22 mouse cellular contexts compared by ENCODE assay signal in genomic region chr16:61990397-61991070, GRCm38 (mm10).
A peak's percentile ranks its signal among the peaks of the same experiment; 100 is the strongest.
DNase-seq lines count a peak whose midpoint lies in the region; ATAC-seq lines count a peak whose summit lies in the region.
"Had no signal": no experiment of that assay in that cellular context is flagged by ENCODE, and none has a peak within 500 bp of the region (broad histone marks: within the 10 kb centered on the region; RNA-seq: fewer than 3 reads in every experiment).

No protein-coding gene starts in this region.

- H3K4me1 ChIP-seq in hindbrain, embryonic 14.5 days (replicated peaks; ENCODE audit: control insufficient read depth, insufficient read depth, low read length): peaks cover 3% of the 10 kb centered on the region; the same call in 1 of the 2 replicates
- peaks cover 5% of the 10 kb centered on the region for H3K4me1 ChIP-seq in midbrain, embryonic 13.5 days (replicated peaks)
- H3K4me1 ChIP-seq: heart, embryonic 13.5 days; liver, embryonic 12.5 days had no signal

- no peaks in the 10 kb centered on the region for H3K27me3 ChIP-seq in hindbrain, embryonic 14.5 days (ENCODE audit: control insufficient read depth, insufficient read depth, low read length)
- H3K27me3 ChIP-seq in midbrain, embryonic 13.5 days: no peaks in the 10 kb centered on the region
- H3K27me3 ChIP-seq: heart, embryonic 13.5 days; liver, embryonic 12.5 days; Patski had no signal

- no peaks in the 10 kb centered on the region for H3K9me3 ChIP-seq in hindbrain, embryonic 14.5 days (ENCODE audit: control insufficient read depth, low read length)
- H3K9me3 ChIP-seq in midbrain, embryonic 13.5 days: no peaks in the 10 kb centered on the region
- H3K9me3 ChIP-seq: heart, embryonic 13.5 days; liver, embryonic 12.5 days had no signal

- no peak overlapping the region for H3K4me2 ChIP-seq in hindbrain, embryonic 14.5 days (replicated peaks)
- no peak overlapping the region for H3K4me2 ChIP-seq in midbrain, embryonic 13.5 days (replicated peaks)
- H3K4me2 ChIP-seq: heart, embryonic 13.5 days; liver, embryonic 12.5 days; lung, embryonic 14.5 days had no signal

- no peak overlapping the region for H3K9ac ChIP-seq in hindbrain, embryonic 14.5 days
- H3K9ac ChIP-seq in midbrain, embryonic 13.5 days (replicated peaks): no peak overlapping the region
- H3K9ac ChIP-seq: heart, embryonic 13.5 days; liver, embryonic 12.5 days; lung, embryonic 14.5 days had no signal

- ATAC-seq in hindbrain, embryonic 14.5 days (ENCODE audit: low FRiP score): peak; percentile 90
- ATAC-seq in midbrain, embryonic 13.5 days: peak; percentile 85; the same call in 1 of the 2 replicates
- ATAC-seq: activated CD4-positive, CD25-positive, alpha-beta regulatory T cell, adult 4 months; intestine, embryonic 16.5 days; liver, embryonic 12.5 days; Patski had no signal

- no peak overlapping the region for H3K27ac ChIP-seq in hindbrain, embryonic 14.5 days
- no peak overlapping the region for H3K27ac ChIP-seq in midbrain, embryonic 13.5 days
- H3K27ac ChIP-seq: heart, embryonic 13.5 days; layer of hippocampus, adult 2 months; liver, embryonic 12.5 days had no signal

- H3K36me3 ChIP-seq in hindbrain, embryonic 14.5 days (replicated peaks; ENCODE audit: control insufficient read depth, insufficient read depth): no peaks in the 10 kb centered on the region
- no peaks in the 10 kb centered on the region for H3K36me3 ChIP-seq in midbrain, embryonic 13.5 days
- H3K36me3 ChIP-seq: heart, embryonic 13.5 days; liver, embryonic 12.5 days had no signal

- no peak overlapping the region for H3K4me3 ChIP-seq in hindbrain, embryonic 14.5 days (replicated peaks; ENCODE audit: low read length)
- H3K4me3 ChIP-seq in midbrain, embryonic 13.5 days (replicated peaks): no peak overlapping the region
- H3K4me3 ChIP-seq: erythroblast, embryonic 14.5 days; heart, embryonic 13.5 days; layer of hippocampus, adult 2 months; liver, embryonic 12.5 days; myocyte had no signal

- 3% methylated on average over 1 of the region's 1 CpGs for WGBS in hindbrain, embryonic 14.5 days
- 14% methylated on average over 1 of the region's 1 CpGs for WGBS in midbrain, embryonic 13.5 days

- DNase-seq in brain, adult 2 months (ENCODE audit: low read depth, low spot score): peak; percentile 1
- DNase-seq in embryo, embryonic 10.5 days (ENCODE audit: low spot score): peak; percentile 13
- no peak for DNase-seq in hindbrain, embryonic 14.5 days (ENCODE audit: low spot score)
- DNase-seq in right cerebral cortex, adult 2 months (ENCODE audit: low spot score in 2 of 2): no peak
- no peak for DNase-seq in right cerebral cortex, postnatal 25 days
- no peak for DNase-seq in spleen, postnatal 4 days (ENCODE audit: low spot score in 2 of 2)
- DNase-seq: adrenal gland, postnatal 25 days; cerebellum, postnatal 10 days; heart, postnatal 36 days; kidney, postnatal 10 days; lung, embryonic 14.5 days; right cerebral cortex, postnatal 14 days; thymus, postnatal 36 days had no signal

Comparison
In these comparisons a context has a peak if more than half of its experiments do, and no peak if none do; other contexts are left out.
1. DNase-seq: peak in brain, adult 2 months (single experiment) and embryo, embryonic 10.5 days (single experiment); none in hindbrain, embryonic 14.5 days (single experiment), right cerebral cortex, adult 2 months (0 of 2), right cerebral cortex, postnatal 25 days (single experiment) and spleen, postnatal 4 days (0 of 2).